Mouse (Mus musculus) CH12.LX (cell line): ENCODE data around the gene Cln5.

Experiments used
- CTCF ChIP-seq, 2 experiments: IDR thresholded peaks in 1 of 2; conservative IDR thresholded peaks in 1 of 2; 2 replicates each; pipeline ENCODE4 v1.5.1; 2011 to 2012; ENCODE audit warnings: low read depth in 2 of 2, low read length in 2 of 2, improper control_type of control experiment in 1 of 2, inconsistent platforms in 1 of 2, mild to moderate bottlenecking in 1 of 2, moderate library complexity in 1 of 2
- E2F4 ChIP-seq: IDR thresholded peaks from 2 replicates; pipeline ENCODE4 v1.6.1; 2011; ENCODE audit warnings: low read depth, low read length, improper control_type of control experiment; ENCODE audit not compliant: insufficient replicate concordance
- ETS1 ChIP-seq: conservative IDR thresholded peaks from 2 replicates; pipeline ENCODE4 v1.6.1; 2012; ENCODE audit warnings: low read depth, mild to moderate bottlenecking, inconsistent platforms, low read length, improper control_type of control experiment, moderate library complexity
- KAT2A ChIP-seq: IDR thresholded peaks from 2 replicates; pipeline ENCODE4 v1.6.1; 2012; ENCODE audit warnings: low read length, improper control_type of control experiment, inconsistent platforms; ENCODE audit not compliant: insufficient replicate concordance
- MYC ChIP-seq: IDR thresholded peaks from 2 replicates; pipeline ENCODE4 v1.6.1; 2011; ENCODE audit warnings: low read depth, mild to moderate bottlenecking, improper control_type of control experiment, low read length
- POLR2A ChIP-seq: IDR thresholded peaks from 2 replicates; pipeline ENCODE4 v1.6.1; 2011; ENCODE audit warnings: low read depth, mild to moderate bottlenecking, improper control_type of control experiment, low read length
- SIN3A ChIP-seq: IDR thresholded peaks from 2 replicates; pipeline ENCODE4 v1.6.1; 2012; ENCODE audit warnings: low read length, improper control_type of control experiment, inconsistent platforms
- ZC3H11A ChIP-seq: IDR thresholded peaks from 2 replicates; pipeline ENCODE4 v1.6.1; 2012; ENCODE audit warnings: low read depth, mild to moderate bottlenecking, inconsistent platforms, low read length, improper control_type of control experiment
- ZMIZ1 ChIP-seq: IDR thresholded peaks from 2 replicates; pipeline ENCODE4 v1.6.1; 2012; ENCODE audit warnings: low read depth, mild to moderate bottlenecking, inconsistent platforms, low read length, improper control_type of control experiment
- ZNF384 ChIP-seq: IDR thresholded peaks from 2 replicates; pipeline ENCODE4 v1.6.1; 2012; ENCODE audit warnings: low read depth, low read length, improper control_type of control experiment, inconsistent platforms

- no peak for TF ChIP-seq ETS1
- no peak for TF ChIP-seq POLR2A
- TF ChIP-seq E2F4, result no peak
- peak; percentile 75 to 83 for TF ChIP-seq CTCF (conservative IDR thresholded peaks at IDR 0.05 in 1 of 2, IDR thresholded peaks at IDR 0.05 in 1 of 2; ENCODE audit: low read depth in 2 of 2, low read length in 2 of 2)
- no peak for TF ChIP-seq SIN3A
- no peak for TF ChIP-seq KAT2A
- no peak for TF ChIP-seq MYC
- TF ChIP-seq ZMIZ1, result no peak
- no peak for TF ChIP-seq ZNF384
- TF ChIP-seq ZC3H11A, result no peak
These were observed 18.6 kb downstream of the Cln5 start for GRCm38 (mm10) chr14:103088624-103089023.
